Mouse (Mus musculus) ZHBTc4 (cell line): Measurements from ENCODE around the gene Rpl3.

ENCODE experiments used
- DNase-seq: peaks from one replicate; pipeline ENCODE4 v3.0.0-alpha.2; 2011; ENCODE audit warnings: low read depth, low spot score

Rpl3 gene

GRCm38 (mm10) chr15:80115256-80115655 is 23.6 kb upstream of the Rpl3 start:
- DNase-seq: peak; percentile 94

- no peak for DNase-seq
Observed at GRCm38 (mm10) chr15:80114414-80114813, 22.7 kb upstream of the Rpl3 start.

GRCm38 (mm10) chr15:80112499-80112898 is 20.8 kb upstream of the Rpl3 start:
- peak; percentile 76 for DNase-seq

GRCm38 (mm10) chr15:80111436-80111835 is 19.8 kb upstream of the Rpl3 start:
- DNase-seq: no peak

- DNase-seq: peak; percentile 84
Observed at GRCm38 (mm10) chr15:80107575-80107974, 15.9 kb upstream of the Rpl3 start.

GRCm38 (mm10) chr15:80107143-80107542 is 15.5 kb upstream of the Rpl3 start:
- no peak for DNase-seq

- DNase-seq: peak; percentile 93
Observed at GRCm38 (mm10) chr15:80105490-80106410, 14.1 kb upstream of the Rpl3 start.

GRCm38 (mm10) chr15:80102495-80102894 is 10.8 kb upstream of the Rpl3 start:
- peak; percentile 36 for DNase-seq

- no peak for DNase-seq
Observed at GRCm38 (mm10) chr15:80101503-80101902, 9.8 kb upstream of the Rpl3 start.

- no peak for DNase-seq
Observed at GRCm38 (mm10) chr15:80100871-80101270, 9.2 kb upstream of the Rpl3 start.

GRCm38 (mm10) chr15:80100196-80100595 is 8.5 kb upstream of the Rpl3 start:
- no peak for DNase-seq

GRCm38 (mm10) chr15:80099477-80099876 is 7.8 kb upstream of the Rpl3 start:
- peak; percentile 59 for DNase-seq

- no peak for DNase-seq
Observed at GRCm38 (mm10) chr15:80098809-80099208, 7.1 kb upstream of the Rpl3 start.

- no peak for DNase-seq
Observed at GRCm38 (mm10) chr15:80097999-80098461, 6.4 kb upstream of the Rpl3 start.

- peak; percentile 72 for DNase-seq
Observed at GRCm38 (mm10) chr15:80096946-80097881, 5.5 kb upstream of the Rpl3 start.

- no peak for DNase-seq
Observed at GRCm38 (mm10) chr15:80096406-80096805, 4.7 kb upstream of the Rpl3 start.

- DNase-seq: peak; percentile 55
Observed at GRCm38 (mm10) chr15:80095596-80095995, 3.9 kb upstream of the Rpl3 start.

GRCm38 (mm10) chr15:80094201-80094600 is 2.5 kb upstream of the Rpl3 start:
- no peak for DNase-seq

GRCm38 (mm10) chr15:80092599-80092998 is 931 bp upstream of the Rpl3 start:
- peak; percentile 62 for DNase-seq

GRCm38 (mm10) chr15:80092041-80092441 is 373 bp upstream of the Rpl3 start:
- no peak for DNase-seq

GRCm38 (mm10) chr15:80090741-80091120 is 937 bp downstream of the Rpl3 start:
- no peak for DNase-seq

GRCm38 (mm10) chr15:80090155-80090554 is 1.5 kb downstream of the Rpl3 start:
- DNase-seq: peak; percentile 37
